Mouse (Mus musculus) spleen, adult 2 months (tissue): Measurements from ENCODE around the gene Kat2a. TPM values are rescaled to one million over a fixed set of nuclear protein-coding genes. Genes with fewer than 3 reads are reported as not detected.
A peak's percentile ranks its signal among the peaks of the same experiment; 100 is the strongest.

Experiments
- DNase-seq, 2 experiments: peaks; one replicate each; pipeline versions ENCODE4 v3.0.0 to v3.0.0-alpha.2; 2012 to 2021; ENCODE audit warnings: low spot score in 2 of 2, low read depth in 1 of 2
- H3K27ac ChIP-seq: fragments of 200-500 bp; 2 replicates; pipeline ENCODE4 v1.5.1; 2012; ENCODE audit warnings: low read length, inconsistent platforms; ENCODE audit not compliant: insufficient read depth
- H3K27me3 ChIP-seq: fragments of 200-500 bp; 2 replicates; pipeline ENCODE4 v1.6.1; 2012; ENCODE audit warnings: mild to moderate bottlenecking, moderate library complexity, low read length, inconsistent platforms; ENCODE audit not compliant: control insufficient read depth, insufficient read depth
- H3K36me3 ChIP-seq: fragments of 200-500 bp; 2 replicates; pipeline ENCODE4 v1.6.1; 2012; ENCODE audit warnings: mild to moderate bottlenecking, low read length, inconsistent platforms; ENCODE audit not compliant: control insufficient read depth, insufficient read depth
- H3K4me1 ChIP-seq: fragments of 200-500 bp; 2 replicates; pipeline ENCODE4 v1.6.1; 2011; ENCODE audit warnings: inconsistent platforms; ENCODE audit not compliant: control insufficient read depth, insufficient read depth, insufficient read length
- H3K4me3 ChIP-seq: fragments of 200-500 bp; 2 replicates; pipeline ENCODE4 v1.5.1; 2011; ENCODE audit warnings: mild to moderate bottlenecking, inconsistent platforms; ENCODE audit not compliant: insufficient read depth, insufficient read length; ENCODE audit errors: extremely low read depth
- CTCF ChIP-seq: fragments of 200-500 bp; IDR thresholded peaks from 2 replicates; pipeline ENCODE4 v1.5.1; 2011; ENCODE audit warnings: mild to moderate bottlenecking, inconsistent platforms; ENCODE audit not compliant: insufficient read depth, insufficient read length, insufficient replicate concordance; ENCODE audit errors: extremely low read depth
- POLR2A ChIP-seq: fragments of 200-500 bp; IDR thresholded peaks from 2 replicates; pipeline ENCODE4 v1.6.1; 2011; ENCODE audit warnings: low read depth, low read length, inconsistent platforms
- WGBS: fragments of 180-500 bp; shearing (Covaris S2); methylation state at CpG from one replicate; pipeline ENCODE4 v1.1.7; 2018; 5-methylcytosine and 5-hydroxymethylcytosine counted together
- polyA plus RNA-seq: library from polyadenylated mRNA; depleted of rRNA; stranded (reverse); fragments of >200 nt; gene quantifications from 2 replicates; pipeline ENCODE4 v1.2.3, GENCODE M21; 2012

The Kat2a gene
- polyA plus RNA-seq, 1 experiment = 31.1 TPM

DNA sequence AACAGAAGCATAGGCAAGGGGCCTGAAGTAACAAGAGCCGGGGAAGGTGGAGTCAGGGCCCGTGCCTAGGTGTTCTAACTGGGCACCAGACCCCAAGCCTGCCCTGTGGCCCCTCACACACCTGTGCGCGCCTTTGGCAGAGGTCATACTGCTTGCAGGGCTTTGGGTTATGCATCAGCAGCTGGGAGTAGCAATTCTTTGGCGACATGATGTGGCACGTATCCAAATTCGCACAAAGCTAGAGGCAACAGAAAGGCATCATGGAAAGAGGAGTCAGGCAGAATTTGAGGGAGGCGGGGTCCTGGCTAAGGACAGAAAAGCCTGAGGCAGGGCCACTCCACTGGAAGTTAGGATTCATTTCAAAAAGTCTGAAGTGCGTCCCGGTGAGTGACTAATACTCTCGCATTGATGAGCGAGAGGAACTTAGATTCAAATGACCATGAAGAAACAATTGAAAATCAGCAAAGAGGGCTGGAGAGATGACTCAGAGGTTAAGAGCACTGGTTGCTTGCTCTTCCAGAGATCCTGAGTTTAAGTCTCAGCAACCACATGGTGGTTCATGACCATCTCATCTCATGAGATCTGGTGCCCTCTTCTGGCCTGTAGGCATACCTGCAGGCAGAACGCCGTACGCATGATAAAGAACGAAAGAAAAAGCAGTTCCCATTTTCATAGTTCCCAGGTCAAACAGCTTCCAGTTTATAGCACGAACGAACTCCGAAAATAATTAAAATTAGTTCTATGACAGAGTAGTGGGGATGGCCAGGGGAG lies 10.0 kb downstream of the Kat2a start:
- peaks cover 14% of the 10 kb centered on the region; the same call in 1 of the 2 replicates for H3K4me1 ChIP-seq
- H3K36me3 ChIP-seq = peaks cover 20% of the 10 kb centered on the region
- H3K27me3 ChIP-seq = no peaks in the 10 kb centered on the region
- 50% methylated on average over 19 of the region's 19 CpGs for WGBS
- H3K4me3 ChIP-seq = peak overlapping the region; percentile 71
- peak overlapping the region; percentile 18 for H3K27ac ChIP-seq
- peak; percentile 71 to 74 for DNase-seq
- peak; percentile 77; the same call in 1 of the 2 replicates for TF ChIP-seq CTCF
- no peak for TF ChIP-seq POLR2A

DNA sequence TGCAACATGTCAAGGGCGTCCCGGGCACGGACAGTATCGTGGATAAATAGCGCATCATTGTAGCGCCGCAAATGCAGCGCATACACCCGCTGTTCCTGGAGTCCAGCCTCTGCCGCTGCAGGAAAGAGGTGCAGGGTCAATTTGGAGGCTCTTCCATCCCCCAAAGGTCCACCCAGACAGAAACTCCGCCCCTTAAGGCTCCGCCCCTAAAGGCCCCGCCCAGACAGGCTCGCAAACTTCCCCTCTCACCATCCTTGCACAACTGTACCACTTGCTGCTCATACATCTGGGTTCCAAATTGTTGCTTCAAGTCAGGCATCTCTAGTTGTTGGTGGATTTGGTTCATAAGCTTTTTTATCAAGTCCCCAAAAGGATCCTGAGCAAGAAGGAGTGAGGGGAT lies 11.0 kb downstream of the Kat2a start:
- Histone ChIP-seq H3K36me3 (peaks cover 22% of the 10 kb centered on the region), H3K4me1 (peaks cover 14% of the 10 kb centered on the region; the same call in 1 of the 2 replicates), H3K27me3 (no peaks in the 10 kb centered on the region), H3K27ac (no peak overlapping the region), H3K4me3 (no peak overlapping the region)
- 58% methylated on average over 14 of the region's 14 CpGs for WGBS
- DNase-seq = peak in 1 of 2 experiments; percentile 62
- TF ChIP-seq CTCF (no peak), POLR2A (no peak)

GRCm38 (mm10) chr11:100700710-100701109 lies 11.6 kb downstream of the Kat2a start:
- no peak overlapping the region for H3K4me3 ChIP-seq
- no peak overlapping the region for H3K27ac ChIP-seq
- no peaks in the 10 kb centered on the region for H3K27me3 ChIP-seq
- peaks cover 22% of the 10 kb centered on the region for H3K36me3 ChIP-seq
- WGBS = 94% methylated on average over 3 of the region's 3 CpGs
- no peak for TF ChIP-seq CTCF
- TF ChIP-seq POLR2A = no peak
- no peak for DNase-seq
- peaks cover 14% of the 10 kb centered on the region; the same call in 1 of the 2 replicates for H3K4me1 ChIP-seq

- DNase-seq = no peak
- Histone ChIP-seq H3K4me1 (peaks cover 8% of the 10 kb centered on the region; the same call in 1 of the 2 replicates), H3K27me3 (no peaks in the 10 kb centered on the region), H3K36me3 (peaks cover 16% of the 10 kb centered on the region), H3K27ac (no peak overlapping the region), H3K4me3 (no peak overlapping the region)
- WGBS = 90% methylated on average over 7 of the region's 7 CpGs
- TF ChIP-seq POLR2A = no peak
- TF ChIP-seq CTCF = no peak
Observed at GRCm38 (mm10) chr11:100697921-100698320, 14.3 kb downstream of the Kat2a start.

DNA sequence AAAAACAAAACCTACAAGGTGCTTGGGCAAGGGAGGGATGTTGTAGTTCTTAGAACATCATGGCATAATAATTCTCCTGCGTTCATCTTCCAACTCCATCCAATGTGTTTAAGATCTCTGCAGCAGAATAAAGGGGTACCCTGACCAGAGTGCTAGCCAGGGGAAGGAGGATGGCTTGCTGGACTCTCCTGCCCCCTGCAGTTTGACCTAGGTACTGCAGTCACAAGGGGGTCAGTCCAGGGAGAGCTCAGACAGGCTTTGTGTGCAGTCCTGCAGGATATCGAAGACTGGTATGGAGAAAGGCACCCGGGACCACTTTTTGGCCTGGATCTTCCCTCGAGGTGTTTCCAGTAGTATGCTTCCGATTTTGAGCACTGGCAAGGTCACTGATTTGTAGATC lies 17.3 kb downstream of the Kat2a start:
- Histone ChIP-seq H3K4me3 (no peak overlapping the region), H3K27me3 (peaks cover 1% of the 10 kb centered on the region; the same call in 1 of the 2 replicates), H3K27ac (no peak overlapping the region), H3K4me1 (peaks cover 4% of the 10 kb centered on the region; the same call in 1 of the 2 replicates), H3K36me3 (peaks cover 16% of the 10 kb centered on the region)
- 46% methylated on average over 5 of the region's 5 CpGs for WGBS
- TF ChIP-seq POLR2A (no peak), CTCF (peak; percentile 88; the same call in 1 of the 2 replicates)
- peak in 1 of 2 experiments; percentile 69 for DNase-seq

GRCm38 (mm10) chr11:100693154-100693553 lies 19.1 kb downstream of the Kat2a start:
- Histone ChIP-seq H3K4me3 (no peak overlapping the region), H3K27me3 (peaks cover 1% of the 10 kb centered on the region; the same call in 1 of the 2 replicates), H3K4me1 (peaks cover 4% of the 10 kb centered on the region; the same call in 1 of the 2 replicates), H3K27ac (no peak overlapping the region), H3K36me3 (peaks cover 10% of the 10 kb centered on the region)
- DNase-seq = no peak
- no peak for TF ChIP-seq POLR2A
- TF ChIP-seq CTCF = no peak
- WGBS = 66% methylated on average over 5 of the region's 5 CpGs
